Mouse (Mus musculus) lung, adult 2 months (tissue): Measurements from ENCODE around the gene Epb41l4b.

Experiments
- CTCF ChIP-seq: fragments of 200-500 bp; IDR thresholded peaks from 2 replicates; pipeline ENCODE4 v1.5.1; 2011; ENCODE audit warnings: mild to moderate bottlenecking, low read length, control low read depth; ENCODE audit not compliant: insufficient read depth
- POLR2A ChIP-seq: fragments of 200-500 bp; IDR thresholded peaks from 2 replicates; pipeline ENCODE4 v1.6.1; 2011; ENCODE audit warnings: low read depth, mild to moderate bottlenecking, control low read depth, low read length, borderline replicate concordance; ENCODE audit errors: extremely low read depth

- TF ChIP-seq CTCF (no peak), POLR2A (no peak)
Measured at GRCm38 (mm10) chr4:57027954-57028353, 115.3 kb downstream of the Epb41l4b start.
